Mouse (Mus musculus) layer of hippocampus, adult 2 months (tissue): ENCODE results near the gene Gpatch8. TPM values are rescaled to one million over a fixed set of nuclear protein-coding genes. Genes with fewer than 3 reads are reported as not detected.
A peak's percentile ranks its signal among the peaks of the same experiment; 100 is the strongest.

Source experiments
- DNase-seq, 2 experiments: peaks; one replicate each; pipeline ENCODE4 v3.0.0; 2022; ENCODE audit warnings: low spot score in 2 of 2
- H3K27ac ChIP-seq: fragments of 200-600 bp; 2 replicates; pipeline ENCODE4 v1.8.1; 2022
- H3K4me3 ChIP-seq: fragments of 200-600 bp; 2 replicates; pipeline ENCODE4 v1.8.1; 2022; ENCODE audit warnings: mild to moderate bottlenecking
- CTCF ChIP-seq: fragments of 200-600 bp; conservative IDR thresholded peaks from 2 replicates; pipeline ENCODE4 v1.8.1; 2022; ENCODE audit warnings: antibody characterized with exemption, mild to moderate bottlenecking, moderate library complexity
- total RNA-seq, 2 experiments: library from RNA; stranded (reverse); gene quantifications; 2 replicates each; pipeline ENCODE4 v1.2.3; 2021

Gene Gpatch8
- total RNA-seq, 2 experiments from 2014 or later: 53.0 to 58.9 TPM

GRCm38 (mm10) chr11:102479581-102479980 lies 76.6 kb downstream of the Gpatch8 start:
- Histone ChIP-seq H3K27ac (no peak overlapping the region), H3K4me3 (no peak overlapping the region)
- no peak for DNase-seq
- TF ChIP-seq CTCF: no peak

GRCm38 (mm10) chr11:102478671-102479070 lies 77.5 kb downstream of the Gpatch8 start:
- TF ChIP-seq CTCF: no peak
- H3K27ac ChIP-seq: no peak overlapping the region
- no peak overlapping the region for H3K4me3 ChIP-seq
- no peak for DNase-seq

GRCm38 (mm10) chr11:102475027-102475426 lies 81.2 kb downstream of the Gpatch8 start:
- no peak for TF ChIP-seq CTCF
- no peak overlapping the region for H3K4me3 ChIP-seq
- H3K27ac ChIP-seq: no peak overlapping the region
- DNase-seq: no peak

- H3K27ac ChIP-seq: no peak within 1 kb of the TSS
Observed at GRCm38 (mm10) chr11:102469648-102470357, 86.4 kb downstream of the Gpatch8 start, which contains the start of gene Itga2b. Gene Itga2b (minus strand): TSS chr11:102470122.

GRCm38 (mm10) chr11:102467041-102467631 lies 89.1 kb downstream of the Gpatch8 start:
- DNase-seq: peak; percentile 90 to 94
- TF ChIP-seq CTCF: peak; percentile 15; the same call in 1 of the 2 replicates
- Histone ChIP-seq H3K27ac (peak overlapping the region; percentile 81), H3K4me3 (peak overlapping the region; percentile 59)

More at GRCm38 (mm10) chr11:102469648-102470357, 86.4 kb downstream of the Gpatch8 start, which contains the start of gene Itga2b:
- DNase-seq: no peak
- no peak within 1 kb of the TSS for H3K4me3 ChIP-seq
- TF ChIP-seq CTCF: no peak

GRCm38 (mm10) chr11:102465713-102466436 lies 90.3 kb downstream of the Gpatch8 start:
- DNase-seq: peak; percentile 62 to 76
- H3K27ac ChIP-seq: peak overlapping the region; percentile 81
- H3K4me3 ChIP-seq: peak overlapping the region; percentile 9; the same call in 1 of the 2 replicates
- no peak for TF ChIP-seq CTCF

GRCm38 (mm10) chr11:102464901-102465300 lies 91.3 kb downstream of the Gpatch8 start:
- DNase-seq: no peak
- no peak overlapping the region for H3K4me3 ChIP-seq
- no peak overlapping the region for H3K27ac ChIP-seq
- TF ChIP-seq CTCF: no peak

- DNase-seq: no peak
- H3K27ac ChIP-seq: no peak overlapping the region
- no peak overlapping the region for H3K4me3 ChIP-seq
- TF ChIP-seq CTCF: no peak
Observed at GRCm38 (mm10) chr11:102461764-102462163, 94.4 kb downstream of the Gpatch8 start.

- no peak for DNase-seq
Observed at GRCm38 (mm10) chr11:102460541-102460940, 95.7 kb downstream of the Gpatch8 start.

GRCm38 (mm10) chr11:102455740-102456396 lies 100.3 kb downstream of the Gpatch8 start:
- TF ChIP-seq CTCF: peak; percentile 41
- peak overlapping the region; percentile 63 for H3K4me3 ChIP-seq
- DNase-seq: peak in 1 of 2 experiments; percentile 34
- peak overlapping the region; percentile 59; the same call in 1 of the 2 replicates for H3K27ac ChIP-seq

More at GRCm38 (mm10) chr11:102460541-102460940, 95.7 kb downstream of the Gpatch8 start:
- Histone ChIP-seq H3K4me3 (no peak overlapping the region), H3K27ac (no peak overlapping the region)
- no peak for TF ChIP-seq CTCF

GRCm38 (mm10) chr11:102453131-102453530 lies 103.1 kb downstream of the Gpatch8 start:
- no peak for TF ChIP-seq CTCF

GRCm38 (mm10) chr11:102449043-102450008 lies 106.9 kb downstream of the Gpatch8 start:
- Histone ChIP-seq H3K4me3 (no peak overlapping the region), H3K27ac (peak overlapping the region; percentile 97)
- no peak for DNase-seq
- no peak for TF ChIP-seq CTCF

More at GRCm38 (mm10) chr11:102453131-102453530, 103.1 kb downstream of the Gpatch8 start:
- no peak overlapping the region for H3K4me3 ChIP-seq
- H3K27ac ChIP-seq: no peak overlapping the region
- no peak for DNase-seq
